Mouse (Mus musculus) CD8-positive naive resting alpha-beta T cell, adult 2 months (primary cell): ENCODE measurements around the gene Cacna1d.

ENCODE experiments used
- DNase-seq, 2 experiments: peaks; one replicate each; pipeline ENCODE4 v3.0.0; 2022; ENCODE audit warnings: low read depth in 2 of 2, low spot score in 2 of 2

Cacna1d gene

GRCm38 (mm10) chr14:30106550-30106949 is 384.7 kb downstream of the Cacna1d start:
- no peak for DNase-seq

- DNase-seq = no peak
These were observed 385.7 kb downstream of the Cacna1d start for GRCm38 (mm10) chr14:30105551-30105950.

- DNase-seq = no peak
These were observed 387.2 kb downstream of the Cacna1d start for GRCm38 (mm10) chr14:30103946-30104536.

- DNase-seq = no peak
These were observed 394.0 kb downstream of the Cacna1d start for GRCm38 (mm10) chr14:30097239-30097638.

GRCm38 (mm10) chr14:30092426-30092825 is 398.8 kb downstream of the Cacna1d start:
- DNase-seq = no peak

- no peak for DNase-seq
These were observed 399.2 kb downstream of the Cacna1d start for GRCm38 (mm10) chr14:30092021-30092420.

- no peak for DNase-seq
These were observed 411.5 kb downstream of the Cacna1d start for GRCm38 (mm10) chr14:30079729-30080128.

- no peak for DNase-seq
These were observed 413.0 kb downstream of the Cacna1d start for GRCm38 (mm10) chr14:30078115-30078808.

- no peak for DNase-seq
These were observed 415.9 kb downstream of the Cacna1d start for GRCm38 (mm10) chr14:30075268-30075887.

- no peak for DNase-seq
These were observed 422.7 kb downstream of the Cacna1d start for GRCm38 (mm10) chr14:30068566-30068965.

GRCm38 (mm10) chr14:30066752-30067151 is 424.5 kb downstream of the Cacna1d start:
- DNase-seq = no peak

GRCm38 (mm10) chr14:30064864-30065263 is 426.4 kb downstream of the Cacna1d start:
- DNase-seq = no peak

- DNase-seq = no peak
These were observed 435.1 kb downstream of the Cacna1d start for GRCm38 (mm10) chr14:30056031-30056766.

- no peak for DNase-seq
These were observed 436.3 kb downstream of the Cacna1d start for GRCm38 (mm10) chr14:30054922-30055321.

- DNase-seq = no peak
These were observed 441.0 kb downstream of the Cacna1d start for GRCm38 (mm10) chr14:30050280-30050679.

GRCm38 (mm10) chr14:30048049-30048448 is 443.2 kb downstream of the Cacna1d start:
- DNase-seq = no peak

GRCm38 (mm10) chr14:30046976-30047375 is 444.3 kb downstream of the Cacna1d start:
- no peak for DNase-seq

- DNase-seq = no peak
These were observed 445.5 kb downstream of the Cacna1d start for GRCm38 (mm10) chr14:30045704-30046220.

GRCm38 (mm10) chr14:30045239-30045638 is 446.0 kb downstream of the Cacna1d start:
- DNase-seq = no peak

- no peak for DNase-seq
These were observed 447.8 kb downstream of the Cacna1d start for GRCm38 (mm10) chr14:30043356-30043940.

GRCm38 (mm10) chr14:30041836-30042235 is 449.4 kb downstream of the Cacna1d start:
- no peak for DNase-seq
